Mouse (Mus musculus): ENCODE data around the gene Crim1. TPM values are rescaled to one million over a fixed set of nuclear protein-coding genes. Genes with fewer than 3 reads are reported as not detected.

Crim1 gene
- polyA plus RNA-seq, 1 experiment from 2014 or later, result 0.41 TPM

DNA sequence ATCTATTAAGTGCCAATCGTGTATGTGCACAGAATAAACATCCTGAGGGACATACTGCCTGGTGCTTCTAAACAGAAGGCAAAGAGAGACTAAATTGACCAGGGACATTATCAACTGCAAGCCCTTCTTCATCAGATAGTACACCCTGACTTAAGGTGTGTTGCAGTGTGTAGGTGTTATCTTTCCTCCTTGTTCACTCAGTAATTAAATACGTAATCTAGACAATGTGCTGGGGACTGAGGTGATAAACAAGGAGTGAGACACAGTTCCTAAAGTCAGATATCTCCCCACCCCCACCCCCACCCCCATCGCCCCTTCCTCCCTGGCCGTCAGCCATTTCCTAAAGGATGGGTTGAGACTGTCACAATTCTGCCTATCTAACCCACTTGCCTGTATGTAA, 127.1 kb downstream of the Crim1 start:
- Histone ChIP-seq H3K27me3 (ENCODE audit: control insufficient read depth, insufficient read depth, low read depth, low read length) (no peaks in the 10 kb centered on the region), H3K9ac (ENCODE audit: low read depth, low read length) (no peak overlapping the region), H3K4me3 (ENCODE audit: low read depth, low read length) (no peak overlapping the region), H3K9me3 (replicated peaks; ENCODE audit: control insufficient read depth, low read length) (no peaks in the 10 kb centered on the region), H3K36me3 (ENCODE audit: control insufficient read depth, insufficient read depth) (no peaks in the 10 kb centered on the region), H3K27ac (ENCODE audit: low read length) (no peak overlapping the region), H3K4me2 (ENCODE audit: low read depth, low read length) (no peak overlapping the region), H3K4me1 (ENCODE audit: control insufficient read depth, low read depth, low read length) (peaks cover 27% of the 10 kb centered on the region)
- peak; percentile 31; the same call in 1 of the 2 replicates for ATAC-seq (ENCODE audit: low read depth)
- 26% methylated on average over 4 of the region's 4 CpGs for WGBS (ENCODE audit: insufficient replicate concordance)

DNA sequence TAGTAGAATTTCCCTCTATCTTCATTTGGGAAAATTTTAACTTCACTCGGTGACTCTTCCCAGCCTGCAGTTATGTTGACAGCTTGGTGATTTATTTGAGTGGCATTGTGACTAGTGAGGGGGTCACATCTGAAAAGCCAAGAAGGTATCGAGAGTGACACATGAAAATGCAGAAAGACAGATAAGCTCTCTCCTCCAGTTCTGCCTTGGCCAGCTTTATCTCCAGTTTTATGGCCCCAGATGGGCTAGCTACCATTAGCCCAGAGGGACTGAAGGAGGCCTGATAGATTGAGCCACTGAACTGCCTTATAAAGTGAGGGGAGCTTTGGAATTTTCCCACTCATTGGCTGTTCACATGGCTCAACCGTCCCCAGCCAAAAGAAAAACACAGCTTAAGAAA, 128.2 kb downstream of the Crim1 start:
- H3K4me2 ChIP-seq (ENCODE audit: low read depth, low read length), result peak overlapping the region; percentile 31
- H3K9ac ChIP-seq (ENCODE audit: low read depth, low read length), result no peak overlapping the region
- 13% methylated on average over 3 of the region's 3 CpGs for WGBS (ENCODE audit: insufficient replicate concordance)

DNA sequence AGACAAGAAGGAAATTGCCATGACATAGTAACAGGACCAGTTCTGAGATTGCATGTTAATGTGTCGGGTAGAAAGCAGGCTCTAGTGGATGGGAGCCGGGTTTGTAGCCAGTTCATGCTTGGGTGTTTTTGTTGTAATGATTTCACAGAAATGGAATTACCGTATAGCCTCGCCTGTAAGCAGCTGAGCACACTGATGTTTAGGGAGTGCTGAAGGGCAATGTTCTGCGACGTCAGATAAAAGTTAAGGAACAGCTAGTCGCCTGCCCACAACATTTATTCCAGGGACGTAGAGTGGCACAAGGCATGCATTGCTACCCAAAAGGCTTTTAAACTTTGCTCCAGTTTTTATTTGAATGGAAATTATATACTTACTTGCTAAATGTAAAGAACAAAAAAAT, 131.4 kb downstream of the Crim1 start:
- Histone ChIP-seq H3K9me3 (replicated peaks; ENCODE audit: control insufficient read depth, low read length) (no peaks in the 10 kb centered on the region), H3K4me3 (ENCODE audit: low read depth, low read length) (no peak overlapping the region), H3K4me2 (ENCODE audit: low read depth, low read length) (no peak overlapping the region), H3K4me1 (ENCODE audit: control insufficient read depth, low read depth, low read length) (peaks cover 22% of the 10 kb centered on the region), H3K27me3 (ENCODE audit: control insufficient read depth, insufficient read depth, low read depth, low read length) (no peaks in the 10 kb centered on the region), H3K27ac (ENCODE audit: low read length) (no peak overlapping the region), H3K36me3 (ENCODE audit: control insufficient read depth, insufficient read depth) (no peaks in the 10 kb centered on the region), H3K9ac (ENCODE audit: low read depth, low read length) (no peak overlapping the region)
- WGBS (ENCODE audit: insufficient replicate concordance), result 52% methylated on average over 8 of the region's 8 CpGs
- no peak for ATAC-seq (ENCODE audit: low read depth)

More for the DNA sequence above, 128.2 kb downstream of the Crim1 start:
- H3K36me3 ChIP-seq (ENCODE audit: control insufficient read depth, insufficient read depth), result no peaks in the 10 kb centered on the region
- ATAC-seq (ENCODE audit: low read depth), result peak; percentile 95
- H3K9me3 ChIP-seq (replicated peaks; ENCODE audit: control insufficient read depth, low read length), result no peaks in the 10 kb centered on the region
- H3K27me3 ChIP-seq (ENCODE audit: control insufficient read depth, insufficient read depth, low read depth, low read length), result no peaks in the 10 kb centered on the region
- H3K27ac ChIP-seq (ENCODE audit: low read length), result peak overlapping the region; percentile 78
- peaks cover 27% of the 10 kb centered on the region for H3K4me1 ChIP-seq (ENCODE audit: control insufficient read depth, low read depth, low read length)
- H3K4me3 ChIP-seq (ENCODE audit: low read depth, low read length), result no peak overlapping the region

DNA sequence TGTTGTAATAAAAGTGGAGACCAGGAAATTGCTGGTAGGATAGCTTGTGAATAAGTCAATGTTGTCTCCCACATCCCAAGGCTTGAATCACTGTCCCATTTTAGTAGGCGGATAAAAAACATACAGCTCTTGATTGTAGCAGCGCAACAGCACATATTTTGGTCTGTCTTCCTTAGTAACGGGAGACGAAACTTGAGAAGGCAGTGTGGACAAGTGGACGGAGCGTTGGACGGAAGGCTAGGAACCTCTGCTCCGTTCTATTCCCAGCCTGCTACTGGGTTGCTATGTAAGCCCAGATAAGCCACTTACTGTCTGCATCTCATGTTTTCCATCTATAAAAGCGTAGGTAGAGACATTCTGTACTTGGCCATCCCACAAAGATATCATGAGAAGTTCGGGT, 133.2 kb downstream of the Crim1 start:
- no peak for ATAC-seq (ENCODE audit: low read depth)
- Histone ChIP-seq H3K9ac (ENCODE audit: low read depth, low read length) (no peak overlapping the region), H3K4me3 (ENCODE audit: low read depth, low read length) (no peak overlapping the region), H3K4me2 (ENCODE audit: low read depth, low read length) (no peak overlapping the region), H3K27ac (ENCODE audit: low read length) (no peak overlapping the region), H3K4me1 (ENCODE audit: control insufficient read depth, low read depth, low read length) (peaks cover 7% of the 10 kb centered on the region), H3K27me3 (ENCODE audit: control insufficient read depth, insufficient read depth, low read depth, low read length) (no peaks in the 10 kb centered on the region), H3K9me3 (replicated peaks; ENCODE audit: control insufficient read depth, low read length) (no peaks in the 10 kb centered on the region), H3K36me3 (ENCODE audit: control insufficient read depth, insufficient read depth) (no peaks in the 10 kb centered on the region)
- 80% methylated on average over 10 of the region's 10 CpGs for WGBS (ENCODE audit: insufficient replicate concordance)

DNA sequence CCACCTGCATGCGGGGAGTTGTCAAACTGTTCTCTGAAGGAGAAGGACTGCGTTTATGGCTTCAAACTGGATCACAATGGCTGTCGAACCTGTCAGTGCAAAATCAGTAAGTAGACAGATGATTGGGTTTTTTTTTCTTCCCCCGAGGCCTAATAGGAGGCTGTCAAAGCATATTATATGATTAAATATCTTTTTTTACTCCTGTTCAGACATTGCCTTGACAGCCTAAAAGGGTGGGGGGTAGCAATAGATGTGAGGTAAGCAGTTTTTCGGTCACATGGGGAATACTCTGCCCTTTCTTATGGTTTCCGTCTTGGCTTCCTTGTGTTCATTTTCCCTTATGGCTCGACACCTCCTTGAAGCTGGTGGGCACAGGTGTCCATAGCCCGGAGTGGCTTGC, 135.2 kb downstream of the Crim1 start:
- H3K27ac ChIP-seq (ENCODE audit: low read length), result no peak overlapping the region
- H3K9ac ChIP-seq (ENCODE audit: low read depth, low read length), result no peak overlapping the region
- no peaks in the 10 kb centered on the region for H3K36me3 ChIP-seq (ENCODE audit: control insufficient read depth, insufficient read depth)
- no peaks in the 10 kb centered on the region for H3K4me1 ChIP-seq (ENCODE audit: control insufficient read depth, low read depth, low read length)
- ATAC-seq (ENCODE audit: low read depth), result no peak
- no peak overlapping the region for H3K4me3 ChIP-seq (ENCODE audit: low read depth, low read length)
- H3K4me2 ChIP-seq (ENCODE audit: low read depth, low read length), result no peak overlapping the region
- H3K27me3 ChIP-seq (ENCODE audit: control insufficient read depth, insufficient read depth, low read depth, low read length), result no peaks in the 10 kb centered on the region
- no peaks in the 10 kb centered on the region for H3K9me3 ChIP-seq (replicated peaks; ENCODE audit: control insufficient read depth, low read length)
- 75% methylated on average over 8 of the region's 8 CpGs for WGBS (ENCODE audit: insufficient replicate concordance)

DNA sequence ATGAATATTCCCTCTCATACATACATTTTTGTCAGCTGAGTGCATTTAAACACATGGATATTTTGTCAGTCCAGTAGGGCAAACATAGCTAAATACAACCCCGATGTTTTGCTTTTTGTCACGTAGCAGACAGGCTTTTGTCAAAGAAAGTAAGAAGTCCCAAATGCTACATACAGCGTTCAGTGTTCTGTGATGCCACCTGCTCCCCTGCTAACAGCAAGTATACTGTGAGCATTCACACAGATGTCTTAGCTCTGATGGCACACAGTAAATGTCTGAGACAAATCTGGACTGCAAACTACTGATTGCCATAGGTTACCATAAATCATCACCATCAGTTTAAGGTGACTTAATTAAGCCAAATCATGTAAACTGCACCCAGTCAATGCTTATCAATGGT, 143.6 kb downstream of the Crim1 start:
- Histone ChIP-seq H3K9me3 (replicated peaks; ENCODE audit: control insufficient read depth, low read length) (no peaks in the 10 kb centered on the region), H3K4me2 (ENCODE audit: low read depth, low read length) (no peak overlapping the region), H3K27ac (ENCODE audit: low read length) (no peak overlapping the region), H3K27me3 (ENCODE audit: control insufficient read depth, insufficient read depth, low read depth, low read length) (no peaks in the 10 kb centered on the region), H3K4me3 (ENCODE audit: low read depth, low read length) (no peak overlapping the region), H3K9ac (ENCODE audit: low read depth, low read length) (no peak overlapping the region), H3K36me3 (ENCODE audit: control insufficient read depth, insufficient read depth) (no peaks in the 10 kb centered on the region), H3K4me1 (ENCODE audit: control insufficient read depth, low read depth, low read length) (no peaks in the 10 kb centered on the region)
- ATAC-seq (ENCODE audit: low read depth), result no peak
- WGBS (ENCODE audit: insufficient replicate concordance), result 80% methylated on average over 3 of the region's 3 CpGs

DNA sequence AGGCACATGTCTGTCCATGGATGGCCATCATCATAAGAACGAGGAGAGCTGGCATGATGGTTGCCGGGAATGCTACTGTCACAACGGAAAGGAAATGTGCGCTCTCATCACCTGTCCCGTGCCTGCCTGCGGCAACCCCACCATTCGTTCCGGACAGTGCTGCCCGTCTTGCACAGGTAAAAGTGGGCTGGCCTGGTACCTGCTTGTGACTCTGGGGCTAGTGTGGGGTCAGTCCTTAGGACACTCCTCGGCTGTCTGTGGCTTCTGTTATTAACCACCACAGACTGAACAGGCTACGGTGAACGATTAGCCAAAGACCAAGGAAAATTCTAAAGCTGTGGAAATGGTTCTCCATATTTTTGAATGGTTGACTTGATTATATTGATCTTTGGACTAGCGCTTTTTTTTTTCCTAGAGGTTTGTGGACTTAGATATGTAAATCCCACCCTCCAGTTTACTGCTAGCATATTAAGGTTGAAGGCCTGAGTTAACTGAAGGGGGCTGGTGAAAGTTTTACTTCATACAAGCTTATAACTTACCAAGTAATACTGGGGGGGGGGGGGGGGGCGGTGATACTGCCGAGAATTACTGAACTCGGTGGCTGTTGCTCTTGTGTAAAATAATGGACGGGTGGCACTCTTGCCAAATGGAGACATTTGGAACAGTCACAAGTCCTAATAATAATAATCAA, 147.2 kb downstream of the Crim1 start:
- Histone ChIP-seq H3K27ac (ENCODE audit: low read length) (no peak overlapping the region), H3K4me1 (ENCODE audit: control insufficient read depth, low read depth, low read length) (no peaks in the 10 kb centered on the region), H3K9ac (ENCODE audit: low read depth, low read length) (no peak overlapping the region), H3K27me3 (ENCODE audit: control insufficient read depth, insufficient read depth, low read depth, low read length) (no peaks in the 10 kb centered on the region), H3K4me2 (ENCODE audit: low read depth, low read length) (no peak overlapping the region), H3K4me3 (ENCODE audit: low read depth, low read length) (no peak overlapping the region), H3K9me3 (replicated peaks; ENCODE audit: control insufficient read depth, low read length) (no peaks in the 10 kb centered on the region), H3K36me3 (ENCODE audit: control insufficient read depth, insufficient read depth) (no peaks in the 10 kb centered on the region)
- ATAC-seq (ENCODE audit: low read depth), result no peak
- WGBS (ENCODE audit: insufficient replicate concordance), result 84% methylated on average over 17 of the region's 17 CpGs

DNA sequence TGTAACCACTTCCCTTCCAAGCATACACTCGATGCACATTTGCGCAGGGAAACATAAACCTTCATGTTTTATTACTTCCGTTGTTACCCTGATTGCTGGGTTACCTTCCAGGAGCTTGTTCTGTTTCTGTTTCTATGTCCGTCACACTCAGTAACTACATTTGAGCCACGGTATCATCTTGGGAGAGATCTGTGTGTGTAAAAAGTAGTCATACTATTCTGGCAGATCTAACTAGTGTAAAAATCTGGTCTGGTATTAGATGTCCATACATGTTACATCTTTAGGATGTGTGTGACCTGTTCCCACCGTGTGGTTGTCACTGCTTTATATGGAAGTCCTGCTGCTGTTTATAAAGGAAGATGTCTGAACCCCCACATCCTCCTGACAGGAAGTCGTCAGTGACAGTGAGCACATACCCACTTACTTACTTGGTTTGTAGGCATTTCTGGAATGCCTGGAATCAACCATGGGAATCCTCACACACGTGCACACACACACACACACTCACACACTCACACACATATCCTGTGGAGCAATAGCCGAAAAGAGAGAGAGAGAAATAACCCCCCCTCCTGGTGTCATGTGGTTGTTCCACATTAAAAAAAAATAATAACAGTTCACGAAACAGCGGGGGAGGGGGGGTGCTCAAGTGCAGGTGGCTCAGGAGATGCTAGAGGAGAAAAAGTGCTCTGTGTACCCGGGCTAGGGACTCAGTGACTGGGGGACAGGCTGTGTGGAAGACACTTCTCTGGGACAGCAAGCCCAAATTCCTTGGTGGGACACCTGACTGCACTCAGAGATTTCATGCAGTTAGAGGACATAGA, 151.8 kb downstream of the Crim1 start:
- H3K4me1 ChIP-seq (ENCODE audit: control insufficient read depth, low read depth, low read length), result no peaks in the 10 kb centered on the region
- H3K4me3 ChIP-seq (ENCODE audit: low read depth, low read length), result no peak overlapping the region
- WGBS (ENCODE audit: insufficient replicate concordance), result 62% methylated on average over 12 of the region's 12 CpGs
- H3K27ac ChIP-seq (ENCODE audit: low read length), result no peak overlapping the region
- H3K27me3 ChIP-seq (ENCODE audit: control insufficient read depth, insufficient read depth, low read depth, low read length), result no peaks in the 10 kb centered on the region
- no peak overlapping the region for H3K9ac ChIP-seq (ENCODE audit: low read depth, low read length)
- no peaks in the 10 kb centered on the region for H3K9me3 ChIP-seq (replicated peaks; ENCODE audit: control insufficient read depth, low read length)
- H3K4me2 ChIP-seq (ENCODE audit: low read depth, low read length), result no peak overlapping the region
- H3K36me3 ChIP-seq (ENCODE audit: control insufficient read depth, insufficient read depth), result no peaks in the 10 kb centered on the region
- no peak for ATAC-seq (ENCODE audit: low read depth)

DNA sequence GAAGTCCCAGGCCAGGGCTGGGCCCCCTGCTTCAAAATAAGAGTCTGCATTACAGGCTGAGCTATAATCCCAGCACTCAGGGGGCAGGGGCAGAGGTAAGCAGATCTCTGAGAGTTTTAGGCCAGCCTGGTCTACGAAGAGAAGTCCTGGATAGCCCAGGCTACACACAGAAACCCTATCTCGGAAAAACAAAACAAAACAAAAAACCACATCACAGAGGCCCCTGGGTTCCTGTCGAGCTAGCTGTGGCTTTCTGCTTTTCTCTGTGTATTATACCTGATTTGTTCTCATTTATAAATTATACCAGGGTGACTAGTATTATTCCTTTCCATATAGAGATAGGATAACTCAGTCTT, 152.4 kb downstream of the Crim1 start:
- Histone ChIP-seq H3K4me3 (ENCODE audit: low read depth, low read length) (no peak overlapping the region), H3K4me2 (ENCODE audit: low read depth, low read length) (no peak overlapping the region), H3K27ac (ENCODE audit: low read length) (no peak overlapping the region), H3K36me3 (ENCODE audit: control insufficient read depth, insufficient read depth) (no peaks in the 10 kb centered on the region), H3K4me1 (ENCODE audit: control insufficient read depth, low read depth, low read length) (no peaks in the 10 kb centered on the region), H3K9me3 (replicated peaks; ENCODE audit: control insufficient read depth, low read length) (no peaks in the 10 kb centered on the region), H3K9ac (ENCODE audit: low read depth, low read length) (no peak overlapping the region), H3K27me3 (ENCODE audit: control insufficient read depth, insufficient read depth, low read depth, low read length) (no peaks in the 10 kb centered on the region)
- no peak for ATAC-seq (ENCODE audit: low read depth)
- 53% methylated on average over 3 of the region's 3 CpGs for WGBS (ENCODE audit: insufficient replicate concordance)

Measured in liver, embryonic 16.5 days (tissue).